Mouse (Mus musculus) liver, adult 2 months (tissue): ENCODE results near the gene Tmsb10.

ENCODE experiments used
- CTCF ChIP-seq: fragments of 200-500 bp; IDR thresholded peaks from 2 replicates; pipeline ENCODE4 v1.5.1; 2011; ENCODE audit warnings: low read depth, low read length, control low read depth
- POLR2A ChIP-seq: fragments of 200-500 bp; IDR thresholded peaks from 2 replicates; pipeline ENCODE4 v1.6.1; 2011; ENCODE audit warnings: low read length, control low read depth; ENCODE audit not compliant: insufficient read depth; ENCODE audit errors: extremely low read depth

- no peak for TF ChIP-seq CTCF
- TF ChIP-seq POLR2A: no peak
Observed at GRCm38 (mm10) chr6:72965199-72965598, 6.7 kb upstream of the Tmsb10 start.
